Mouse (Mus musculus): ENCODE results near the gene Fmod.

GRCm38 (mm10) chr1:134092368-134092767 is 55.3 kb downstream of the Fmod start:
- TF ChIP-seq CTCF (IDR thresholded peaks at IDR 0.05; ENCODE audit: low read depth) (no peak), EP300 (IDR thresholded peaks at IDR 0.05; ENCODE audit: low read depth) (no peak)

Measured in liver, embryonic 14.5 days (tissue).